ENCODE assay signal across 8 mouse cellular contexts in genomic region chr4:151057347-151058321, GRCm38 (mm10). TPM values are rescaled to one million over a fixed set of nuclear protein-coding genes. Genes with fewer than 3 reads are reported as not detected.
DNase-seq lines count a peak whose midpoint lies in the region; ATAC-seq and TF ChIP-seq lines count a peak whose summit lies in the region.

TSS of gene Vamp3 (minus strand) at chr4:151057963.

- WGBS in forebrain, embryonic 11.5 days = under 1% methylated on average over 110 of the region's 114 CpGs
- under 1% methylated on average over 111 of the region's 114 CpGs for WGBS in heart, embryonic 16.5 days
- WGBS in liver, embryonic 15.5 days (ENCODE audit: insufficient replicate concordance) = under 1% methylated on average over 114 of the region's 114 CpGs
- WGBS in neural tube, embryonic 12.5 days = under 1% methylated on average over 109 of the region's 114 CpGs

- peak; percentile 82 for TF ChIP-seq POLR2A in CH12.LX (IDR thresholded peaks at IDR 0.05; ENCODE audit: low read depth, low read length)

- TF ChIP-seq CTCF in CH12.LX (conservative IDR thresholded peaks at IDR 0.05 in 1 of 2, IDR thresholded peaks at IDR 0.05 in 1 of 2; ENCODE audit: low read depth in 2 of 2, low read length in 2 of 2) = no peak

- ATAC-seq in forebrain, embryonic 11.5 days (replicated peaks; ENCODE audit: low FRiP score) = peak; percentile 99
- peak; percentile 100 for ATAC-seq in heart, embryonic 16.5 days (replicated peaks; ENCODE audit: extremely low read depth, insufficient read depth, low FRiP score)
- ATAC-seq in liver, embryonic 15.5 days (ENCODE audit: insufficient read depth) = peak; percentile 98
- ATAC-seq in neural tube, embryonic 12.5 days (ENCODE audit: low FRiP score, low read depth) = peak; percentile 98

- TF ChIP-seq RAD21 in CH12.LX (IDR thresholded peaks at IDR 0.05; ENCODE audit: low read depth, low read length) = no peak

- H3K27ac ChIP-seq in CH12.LX (ENCODE audit: insufficient read depth, low read depth) = peak within 1 kb of the TSS; percentile 49
- peak within 1 kb of the TSS; percentile 80 for H3K27ac ChIP-seq in forebrain, embryonic 11.5 days (ENCODE audit: low read depth, low read length)
- peak within 1 kb of the TSS; percentile 97 for H3K27ac ChIP-seq in heart, embryonic 16.5 days (ENCODE audit: low read length)
- peak within 1 kb of the TSS; percentile 93 for H3K27ac ChIP-seq in liver, embryonic 15.5 days (replicated peaks)
- H3K27ac ChIP-seq in neural tube, embryonic 12.5 days = peak within 1 kb of the TSS; percentile 81

- peaks cover 12% of the 10 kb centered on the region for H3K79me2 ChIP-seq in CH12.LX (replicated peaks; ENCODE audit: control insufficient read depth, extremely low read depth, insufficient read depth, poor library complexity, severe bottlenecking)

- TF ChIP-seq EP300 in CH12.LX (IDR thresholded peaks at IDR 0.05; ENCODE audit: low read length) = no peak

- peak within 1 kb of the TSS; percentile 80 to 99 (median 97) for H3K4me3 ChIP-seq in CH12.LX (replicated peaks in 1 of 3; ENCODE audit: low read depth in 2 of 3, low read length in 2 of 3, poor library complexity in 1 of 3)
- peak within 1 kb of the TSS; percentile 89 for H3K4me3 ChIP-seq in forebrain, embryonic 11.5 days (ENCODE audit: low read depth, low read length)
- peak within 1 kb of the TSS; percentile 94 for H3K4me3 ChIP-seq in heart, embryonic 16.5 days (ENCODE audit: low read length)
- peak within 1 kb of the TSS; percentile 76 for H3K4me3 ChIP-seq in liver, embryonic 15.5 days (replicated peaks)
- H3K4me3 ChIP-seq in neural tube, embryonic 12.5 days = peak within 1 kb of the TSS; percentile 93

- no peaks in the 10 kb centered on the region for H3K27me3 ChIP-seq in CH12.LX (replicated peaks)
- no peaks in the 10 kb centered on the region for H3K27me3 ChIP-seq in forebrain, embryonic 11.5 days (ENCODE audit: control insufficient read depth, insufficient read depth, low read length)
- no peaks in the 10 kb centered on the region for H3K27me3 ChIP-seq in heart, embryonic 16.5 days (ENCODE audit: control insufficient read depth, insufficient read depth, low read length)
- no peaks in the 10 kb centered on the region for H3K27me3 ChIP-seq in liver, embryonic 15.5 days
- no peaks in the 10 kb centered on the region for H3K27me3 ChIP-seq in neural tube, embryonic 12.5 days (replicated peaks)

- H3K4me2 ChIP-seq in CH12.LX (ENCODE audit: insufficient read depth, low read depth, poor library complexity, severe bottlenecking) = peak within 1 kb of the TSS; percentile 72
- peak within 1 kb of the TSS; percentile 78 for H3K4me2 ChIP-seq in forebrain, embryonic 11.5 days (ENCODE audit: low read depth, low read length, severe bottlenecking)
- peak within 1 kb of the TSS; percentile 84 for H3K4me2 ChIP-seq in heart, embryonic 16.5 days (ENCODE audit: low read depth, low read length)
- H3K4me2 ChIP-seq in liver, embryonic 15.5 days = peak within 1 kb of the TSS; percentile 83
- H3K4me2 ChIP-seq in neural tube, embryonic 12.5 days (replicated peaks) = peak within 1 kb of the TSS; percentile 78

- peak within 1 kb of the TSS; percentile 82 for H3K9ac ChIP-seq in CH12.LX (ENCODE audit: insufficient read depth, low read depth)
- H3K9ac ChIP-seq in forebrain, embryonic 11.5 days (ENCODE audit: low read length) = peak within 1 kb of the TSS; percentile 86
- H3K9ac ChIP-seq in heart, embryonic 16.5 days (ENCODE audit: low read length) = peak within 1 kb of the TSS; percentile 93
- H3K9ac ChIP-seq in liver, embryonic 15.5 days = peak within 1 kb of the TSS; percentile 86
- peak within 1 kb of the TSS; percentile 93 for H3K9ac ChIP-seq in neural tube, embryonic 12.5 days

- DNase-seq in CH12.LX (ENCODE audit: extremely low read depth) = peak; percentile 98
- peak; percentile 97 for DNase-seq in c-Kit-positive CD71-positive TER-119-negative erythroid progenitor cells, embryonic 14.5 days (ENCODE audit: low read depth)
- peak; percentile 100 for DNase-seq in forebrain, embryonic 11.5 days (ENCODE audit: low spot score)
- DNase-seq in kidney, postnatal 36 days = peak; percentile 99 to 100
- DNase-seq in telencephalon, adult 2 months (ENCODE audit: low read depth, low spot score) = peak; percentile 98

- in situ Hi-C loops in CH12.LX (cut with MboI; ENCODE audit: low pct_ligation_motif_present, low pct_unique_long_range_greater_than_20kb, low sequenced_read_pairs) = no loop called here

- H3K4me1 ChIP-seq in CH12.LX (ENCODE audit: control insufficient read depth in 1 of 2, insufficient read depth in 2 of 2) = peaks cover 7 to 15% of the 10 kb centered on the region in 2 experiments; a peak in 3 of 4 replicates
- H3K4me1 ChIP-seq in forebrain, embryonic 11.5 days (replicated peaks; ENCODE audit: control insufficient read depth, insufficient read depth, low read length) = peaks cover 7% of the 10 kb centered on the region; the same call in 1 of the 2 replicates
- H3K4me1 ChIP-seq in heart, embryonic 16.5 days (ENCODE audit: control insufficient read depth, insufficient read depth, low read length) = peaks cover 5% of the 10 kb centered on the region
- peaks cover 25% of the 10 kb centered on the region for H3K4me1 ChIP-seq in liver, embryonic 15.5 days (replicated peaks)
- H3K4me1 ChIP-seq in neural tube, embryonic 12.5 days = peaks cover 5% of the 10 kb centered on the region

- dilution Hi-C loops in CH12.LX (cut with MboI; ENCODE audit: extremely low pct_ligation_motif_present, extremely low pct_unique_long_range_greater_than_20kb, low sequenced_read_pairs) = no loop called here

- peaks cover 19% of the 10 kb centered on the region for H3K9me3 ChIP-seq in CH12.LX (replicated peaks; ENCODE audit: low read length)
- no peaks in the 10 kb centered on the region for H3K9me3 ChIP-seq in forebrain, embryonic 11.5 days (ENCODE audit: control insufficient read depth, low read length)
- no peaks in the 10 kb centered on the region for H3K9me3 ChIP-seq in heart, embryonic 16.5 days (replicated peaks; ENCODE audit: control insufficient read depth, low read length)
- no peaks in the 10 kb centered on the region for H3K9me3 ChIP-seq in liver, embryonic 15.5 days (replicated peaks)
- H3K9me3 ChIP-seq in neural tube, embryonic 12.5 days = no peaks in the 10 kb centered on the region

- peaks cover 7 to 28% of the 10 kb centered on the region in 2 experiments for H3K36me3 ChIP-seq in CH12.LX (replicated peaks in 1 of 2; ENCODE audit: control insufficient read depth in 1 of 2, insufficient read depth in 1 of 2, low read length in 1 of 2)
- no peaks in the 10 kb centered on the region for H3K36me3 ChIP-seq in forebrain, embryonic 11.5 days (ENCODE audit: control insufficient read depth, insufficient read depth, low read length)
- H3K36me3 ChIP-seq in heart, embryonic 16.5 days (ENCODE audit: control insufficient read depth, insufficient read depth) = peaks cover 21% of the 10 kb centered on the region
- H3K36me3 ChIP-seq in liver, embryonic 15.5 days (replicated peaks) = peaks cover 26% of the 10 kb centered on the region
- peaks cover 33% of the 10 kb centered on the region for H3K36me3 ChIP-seq in neural tube, embryonic 12.5 days

TF ChIP-seq in CH12.LX, 34 proteins besides CTCF, POLR2A, EP300 and RAD21:
- TF ChIP-seq CHD2 (IDR thresholded peaks at IDR 0.05; ENCODE audit: low read length) = peak; percentile 88
- no peak for TF ChIP-seq MAFK (IDR thresholded peaks at IDR 0.05; ENCODE audit: insufficient replicate concordance, low read length)
- TF ChIP-seq ZNF384 (IDR thresholded peaks at IDR 0.05; ENCODE audit: low read depth, low read length) = no peak
- TF ChIP-seq MXI1 (IDR thresholded peaks at IDR 0.05; ENCODE audit: low read depth, low read length) = peak; percentile 21; the same call in 1 of the 2 replicates
- no peak for TF ChIP-seq USF1 (IDR thresholded peaks at IDR 0.05; ENCODE audit: low read depth, low read length)
- TF ChIP-seq TBP (conservative IDR thresholded peaks at IDR 0.05; ENCODE audit: low read depth, low read length) = no peak
- TF ChIP-seq POLR2AphosphoS2 (IDR thresholded peaks at IDR 0.05; ENCODE audit: low read depth, low read length) = no peak
- TF ChIP-seq SIN3A (IDR thresholded peaks at IDR 0.05; ENCODE audit: low read length) = peak; percentile 60
- no peak; the same call in 1 of the 2 replicates for TF ChIP-seq IRF4 (IDR thresholded peaks at IDR 0.05; ENCODE audit: low read depth, low read length)
- TF ChIP-seq JUN (IDR thresholded peaks at IDR 0.05; ENCODE audit: insufficient read depth, low read depth, low read length) = no peak
- TF ChIP-seq MAX (IDR thresholded peaks at IDR 0.05; ENCODE audit: low read length) = 0 out of 2 replicates have a peak, but pooled peaks have one; percentile 30
- peak; percentile 23; the same call in 1 of the 2 replicates for TF ChIP-seq TCF12 (IDR thresholded peaks at IDR 0.05; ENCODE audit: low read depth, low read length)
- no peak for TF ChIP-seq UBTF (IDR thresholded peaks at IDR 0.05; ENCODE audit: low read depth, low read length)
- peak; percentile 82 for TF ChIP-seq HCFC1 (IDR thresholded peaks at IDR 0.05; ENCODE audit: low read depth, low read length)
- peak; percentile 76 for TF ChIP-seq ZMIZ1 (IDR thresholded peaks at IDR 0.05; ENCODE audit: low read depth, low read length)
- TF ChIP-seq NELFE (IDR thresholded peaks at IDR 0.05; ENCODE audit: low read depth, low read length) = peak; percentile 81
- TF ChIP-seq E2F4 (IDR thresholded peaks at IDR 0.05; ENCODE audit: insufficient replicate concordance, low read depth, low read length) = no peak
- no peak for TF ChIP-seq GABPA (IDR thresholded peaks at IDR 0.05; ENCODE audit: insufficient replicate concordance, low read depth, low read length)
- TF ChIP-seq ELF1 (IDR thresholded peaks at IDR 0.05; ENCODE audit: low read depth, low read length) = peak; percentile 92
- no peak for TF ChIP-seq USF2 (conservative IDR thresholded peaks at IDR 0.05; ENCODE audit: low read depth, low read length)
- TF ChIP-seq MAZ (IDR thresholded peaks at IDR 0.05; ENCODE audit: low read depth, low read length) = 0 out of 2 replicates have a peak, but pooled peaks have one; percentile 32
- peak; percentile 88 for TF ChIP-seq NRF1 (IDR thresholded peaks at IDR 0.05; ENCODE audit: low read depth, low read length)

RNA-seq across cellular contexts. Expression of gene Vamp3, which starts in this region (rescaled TPM):
- total RNA-seq in CH12.LX (2012; rRNA removed) (29.2 and 33.8 TPM in 2 replicates), CH12.LX (2014; rRNA removed) (68.4 and 72.7 TPM in 2 replicates)
- polyA plus RNA-seq in CH12.LX (2012; ENCODE audit: insufficient read length, low read depth) = 43.5 and 44.1 TPM in 2 replicates
- polyA plus RNA-seq in forebrain, embryonic 11.5 days (2014; fragmentation: Nextera tagmentation; extraction: Ambion mirVana) = 96.1 and 109 TPM in 2 replicates
- 101 and 106 TPM in 2 replicates for polyA plus RNA-seq in heart, embryonic 16.5 days (2015; fragmentation: Nextera tagmentation; extraction: Ambion mirVana)
- 34.1 and 35.1 TPM in 2 replicates for polyA plus RNA-seq in liver, embryonic 15.5 days (2015; fragmentation: Nextera tagmentation; extraction: Ambion mirVana)
- polyA plus RNA-seq in neural tube, embryonic 12.5 days (2016; fragmentation: Nextera tagmentation; extraction: Ambion mirVana) = 65.4 and 70.7 TPM in 2 replicates

Comparison
In these comparisons a context has a peak if more than half of its experiments do, and no peak if none do; other contexts are left out.
1. Peak in every context shown above with its lines: DNase-seq, ATAC-seq, H3K4me3 ChIP-seq and H3K27ac ChIP-seq.